ENCODE assay signal across 9 mouse cellular contexts in genomic region chr3:51197112-51197731, GRCm38 (mm10). TPM values are rescaled to one million over a fixed set of nuclear protein-coding genes. Genes with fewer than 3 reads are reported as not detected.
A peak's percentile ranks its signal among the peaks of the same experiment; 100 is the strongest.
DNase-seq lines count a peak whose midpoint lies in the region; ATAC-seq lines count a peak whose summit lies in the region.
"Had no signal": no experiment of that assay in that cellular context is flagged by ENCODE, and none has a peak within 500 bp of the region (broad histone marks: within the 10 kb centered on the region; RNA-seq: fewer than 3 reads in every experiment).

No protein-coding gene starts in this region.

- intact Hi-C loops in gastrocnemius, postnatal 14 days (cut with DNase I; ENCODE audit: low total_unique reads) = no loop called here

- peak overlapping the region; percentile 67 for H3K27ac ChIP-seq in limb, embryonic 15.5 days
- no peak overlapping the region for H3K27ac ChIP-seq in hindbrain, embryonic 13.5 days

- H3K4me3 ChIP-seq in limb, embryonic 15.5 days = no peak overlapping the region
- no peak overlapping the region for H3K4me3 ChIP-seq in hindbrain, embryonic 13.5 days

- ATAC-seq in limb, embryonic 15.5 days (ENCODE audit: insufficient number of reproducible peaks, low FRiP score, low TSS enrichment, low read depth) = no peak
- no peak for ATAC-seq in hindbrain, embryonic 13.5 days (ENCODE audit: low FRiP score)

- H3K9me3 ChIP-seq in limb, embryonic 15.5 days = no peaks in the 10 kb centered on the region; the same call in 1 of the 2 replicates
- no peaks in the 10 kb centered on the region; the same call in 1 of the 2 replicates for H3K9me3 ChIP-seq in hindbrain, embryonic 13.5 days

- peak; percentile 68 to 84 for DNase-seq in adrenal gland, adult (ENCODE audit: inconsistent age in 2 of 2, low spot score in 1 of 2)
- DNase-seq in adrenal gland, postnatal 4 days (ENCODE audit: low spot score in 2 of 2) = no peak
- DNase-seq in NIH3T3 (ENCODE audit: low read depth) = peak; percentile 89
- DNase-seq in gastrocnemius, postnatal 14 days = peak; percentile 58
- no peak for DNase-seq in right cerebral cortex, postnatal 14 days
- DNase-seq in urinary bladder, adult 2 months (ENCODE audit: low spot score) = no peak
- DNase-seq: cerebellum, postnatal 14 days had no signal

- WGBS in limb, embryonic 15.5 days = 38% methylated on average over 9 of the region's 9 CpGs
- WGBS in hindbrain, embryonic 13.5 days = 74% methylated on average over 9 of the region's 9 CpGs

- H3K4me1 ChIP-seq in limb, embryonic 15.5 days = peaks cover 37% of the 10 kb centered on the region
- peaks cover 4% of the 10 kb centered on the region; the same call in 1 of the 2 replicates for H3K4me1 ChIP-seq in hindbrain, embryonic 13.5 days (replicated peaks)

- no peak overlapping the region for H3K9ac ChIP-seq in limb, embryonic 15.5 days
- H3K9ac ChIP-seq in hindbrain, embryonic 13.5 days = no peak overlapping the region

- no peaks in the 10 kb centered on the region for H3K27me3 ChIP-seq in limb, embryonic 15.5 days
- no peaks in the 10 kb centered on the region for H3K27me3 ChIP-seq in hindbrain, embryonic 13.5 days

- no peak overlapping the region for H3K4me2 ChIP-seq in limb, embryonic 15.5 days
- no peak overlapping the region for H3K4me2 ChIP-seq in hindbrain, embryonic 13.5 days

- H3K36me3 ChIP-seq in limb, embryonic 15.5 days = no peaks in the 10 kb centered on the region
- H3K36me3 ChIP-seq in hindbrain, embryonic 13.5 days = no peaks in the 10 kb centered on the region

RNA-seq across cellular contexts. Expression of gene Noct, which starts 27.0 kb away (rescaled TPM):
- total RNA-seq in adrenal gland, postnatal 4 days (2021) = 10 to 100 TPM; 15.1 to 17.9 TPM
- 10 to 100 TPM; 17.0 to 35.4 TPM for total RNA-seq in gastrocnemius, postnatal 14 days (2021)
- 7.6 and 8.7 TPM in 2 replicates for polyA plus RNA-seq in limb, embryonic 15.5 days (2015; fragmentation: Nextera tagmentation; extraction: Ambion mirVana)
- 21.5 and 22.0 TPM in 2 replicates for polyA plus RNA-seq in hindbrain, embryonic 13.5 days (2015; fragmentation: Nextera tagmentation; extraction: Ambion mirVana)
- polyA plus RNA-seq in urinary bladder, adult 2 months (2012; rRNA removed) = 10.7 and 12.5 TPM in 2 replicates

Comparison
In these comparisons a context has a peak if more than half of its experiments do, and no peak if none do; other contexts are left out.
1. DNase-seq: peak in adrenal gland, adult (2 of 2), NIH3T3 (single experiment) and gastrocnemius, postnatal 14 days (single experiment); none in adrenal gland, postnatal 4 days (0 of 2), right cerebral cortex, postnatal 14 days (single experiment) and urinary bladder, adult 2 months (single experiment).